Mouse (Mus musculus) embryo, embryonic 10 days (tissue): ENCODE measurements at regions not wholly inside any gene's neighbourhood (a gene's known extent, or its start where the extent isn't known, plus 50 kb on each side); places are given as distances from the start of the nearest gene placed in this dataset.
A peak's percentile ranks its signal among the peaks of the same experiment; 100 is the strongest.

Source experiments
- DNase-seq: peaks from one replicate; pipeline ENCODE4 v3.0.0-alpha.2; 2015; ENCODE audit warnings: low spot score

- no peak for DNase-seq
Measured at GRCm38 (mm10) chr1:92776353-92776752, 55.1 kb upstream of the Gpc1 start.

- no peak for DNase-seq
Measured at GRCm38 (mm10) chr1:92775908-92776307, 55.5 kb upstream of the Gpc1 start.

DNA sequence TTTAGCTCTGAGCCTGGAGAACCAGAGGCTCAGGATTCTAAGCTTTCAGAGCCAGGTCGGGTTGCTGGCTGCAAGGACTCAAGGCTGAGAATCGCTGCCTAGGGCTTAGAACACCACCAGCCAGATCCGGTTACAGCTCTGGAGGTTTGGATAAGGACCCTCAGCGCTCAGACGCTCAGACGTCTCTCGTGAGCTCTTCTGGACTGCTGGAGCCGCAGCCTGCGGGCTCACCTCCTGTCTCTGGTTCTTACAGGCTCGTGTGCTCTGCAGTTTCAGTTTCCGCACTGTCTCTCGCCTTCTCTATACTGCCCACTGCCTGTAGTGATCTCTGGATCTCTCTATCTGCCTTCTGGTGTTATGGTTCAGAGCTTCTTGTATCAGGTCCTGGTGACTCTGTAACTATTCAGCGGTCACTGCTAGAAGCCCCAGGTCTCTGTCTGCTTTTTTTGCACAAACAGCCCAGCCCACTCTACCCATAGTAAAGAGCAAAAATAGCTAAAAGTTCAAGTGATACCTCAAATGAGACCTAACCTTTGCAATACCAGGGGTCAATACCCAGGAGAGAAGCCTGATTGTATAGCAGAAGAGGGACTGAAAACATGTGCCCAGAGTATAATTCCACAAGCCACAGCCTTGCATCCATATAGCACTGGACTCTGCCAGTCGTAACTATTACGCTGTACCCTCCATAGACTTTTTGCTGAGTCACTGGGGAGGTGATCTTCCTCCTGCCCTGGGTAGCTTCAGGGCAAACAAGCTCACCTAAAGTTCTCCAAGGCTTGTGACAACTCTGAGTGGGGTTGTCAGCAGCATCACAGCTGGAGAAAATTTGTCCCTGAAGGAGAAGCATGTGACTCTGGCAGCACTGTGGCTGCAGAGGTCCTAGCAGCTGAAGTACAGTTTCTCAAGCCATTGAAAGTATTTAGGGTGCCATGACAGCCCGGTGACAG is 56.4 kb upstream of the Gpc1 start:
- peak; percentile 80 for DNase-seq

DNA sequence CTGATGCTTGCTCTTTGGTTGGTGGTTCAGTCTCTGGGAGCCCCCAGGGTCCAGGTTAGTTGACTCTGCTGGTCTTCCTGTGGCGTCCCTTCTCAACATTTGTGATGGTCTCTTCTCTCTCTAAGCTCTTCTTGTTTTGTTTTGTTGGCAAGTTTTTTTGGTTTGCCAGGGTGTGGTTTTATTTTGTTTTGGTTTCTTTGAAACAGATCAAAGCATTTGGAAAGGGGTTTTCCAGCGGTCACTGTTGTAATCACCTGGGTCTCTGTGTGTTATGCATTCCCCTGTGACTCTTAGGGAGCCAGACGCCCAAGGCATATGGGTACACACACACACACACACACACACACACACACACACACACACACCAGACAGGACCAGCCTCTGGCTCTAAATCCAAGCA is 57.4 kb upstream of the Gpc1 start:
- DNase-seq: no peak

DNA sequence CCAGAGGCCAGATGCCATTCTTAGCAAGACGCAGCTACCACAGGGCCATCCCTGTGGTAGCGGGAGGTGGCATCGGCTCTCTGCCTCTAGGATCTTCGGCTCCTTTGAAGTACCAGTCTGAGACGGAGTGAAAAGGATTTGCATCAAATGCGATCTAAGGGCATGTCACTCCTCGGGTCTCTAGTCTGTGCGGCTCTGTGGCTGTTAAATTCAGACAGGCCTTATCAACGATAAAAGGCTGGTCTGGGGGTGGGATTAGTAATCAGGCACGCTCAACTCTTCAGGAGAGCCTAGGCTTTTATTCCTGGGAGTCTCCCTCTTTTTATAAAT is 58.7 kb upstream of the Gpc1 start:
- no peak for DNase-seq

DNA sequence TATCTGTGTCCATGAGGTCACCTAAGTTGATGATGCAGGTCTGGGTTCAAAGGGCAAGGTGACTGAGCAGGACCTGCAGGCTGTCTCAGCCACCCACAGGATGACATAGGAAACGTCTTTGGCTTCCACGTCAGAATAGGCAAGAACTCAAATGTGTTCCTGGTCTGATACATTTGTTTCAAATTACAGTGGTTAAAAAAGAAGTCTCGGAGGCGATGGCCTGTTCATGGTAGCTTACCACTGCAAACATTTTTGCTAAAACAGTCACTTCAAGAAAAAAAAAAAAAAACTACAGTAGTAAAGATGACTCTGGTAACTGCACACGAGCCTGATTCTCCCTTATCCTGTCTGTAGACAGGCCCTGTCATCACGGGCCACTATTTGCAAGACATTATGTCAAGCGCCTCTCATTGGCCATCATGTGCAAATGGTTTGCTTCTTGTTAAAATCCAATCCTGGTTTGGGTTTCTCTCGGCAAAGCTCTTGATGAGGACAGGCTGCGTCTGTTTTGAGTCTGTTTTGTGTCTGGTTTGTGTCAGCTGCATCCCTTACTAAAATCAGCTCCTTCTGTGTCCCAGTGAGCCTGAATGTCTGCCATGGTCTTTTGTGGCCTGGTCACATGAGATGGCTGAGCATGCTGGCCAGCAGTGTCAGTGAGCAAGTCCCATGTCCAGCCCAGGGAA is 59.2 kb upstream of the Gpc1 start:
- DNase-seq: peak; percentile 55

DNA sequence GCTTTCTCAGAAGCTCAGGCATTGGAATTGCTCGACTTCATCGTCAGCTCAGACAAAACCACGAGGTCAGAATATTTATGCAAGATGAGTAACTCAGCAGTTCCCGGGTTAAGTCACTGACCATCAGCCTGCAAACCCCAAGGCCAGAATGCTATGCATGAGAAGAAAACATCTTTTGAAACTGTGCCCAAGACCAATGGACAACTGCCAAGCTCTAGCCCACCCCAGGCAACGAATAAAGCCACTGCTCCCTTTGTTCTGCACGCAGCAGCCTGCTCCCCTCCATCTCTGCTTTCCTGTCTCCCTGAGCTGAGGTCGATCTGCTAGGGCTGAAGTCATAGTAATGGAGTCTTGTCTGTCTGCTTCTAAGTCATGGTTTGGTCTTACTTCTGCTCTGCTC is 61.7 kb upstream of the Gpc1 start:
- no peak for DNase-seq

DNA sequence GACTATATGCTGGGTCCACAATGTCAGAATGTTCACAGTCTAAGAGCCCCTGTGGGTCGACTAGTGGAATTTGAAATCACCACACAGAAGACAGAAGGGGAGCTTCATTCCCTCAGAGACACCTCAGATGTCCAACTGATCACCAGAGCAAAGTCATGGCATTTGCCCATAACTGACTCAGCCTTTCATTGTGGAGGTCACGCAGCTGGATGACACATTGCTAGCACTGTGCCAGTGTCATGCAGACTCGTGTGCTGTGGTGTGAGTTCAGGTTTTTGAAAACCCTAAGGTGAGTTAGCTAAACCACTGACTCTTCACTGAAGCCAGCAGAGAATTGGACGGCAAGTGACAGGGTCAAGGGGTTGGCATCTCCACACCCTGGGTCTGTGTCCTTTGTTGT is 62.3 kb upstream of the Gpc1 start:
- no peak for DNase-seq

DNA sequence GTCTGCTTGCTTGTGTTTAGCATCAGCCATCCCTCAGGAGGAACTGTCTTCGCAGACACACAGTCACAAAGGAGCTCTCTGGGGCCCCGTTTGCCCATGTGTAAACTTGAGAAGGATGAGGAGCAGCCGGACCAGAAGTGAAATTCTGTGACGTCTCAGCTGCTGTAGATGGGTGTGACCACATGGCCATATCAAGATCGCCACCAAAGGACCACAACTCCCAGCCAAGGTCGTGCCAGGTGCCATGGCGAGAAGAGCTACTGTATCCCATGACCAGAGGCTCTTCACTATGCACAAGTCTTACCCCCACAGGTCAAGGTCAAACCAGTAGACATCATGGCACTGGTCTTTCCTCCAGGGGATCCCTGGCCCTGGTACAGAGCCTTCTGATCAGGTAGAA is 64.9 kb upstream of the Gpc1 start:
- DNase-seq: no peak

- DNase-seq: no peak
Measured at GRCm38 (mm10) chr1:92754793-92755488, 76.5 kb upstream of the Gpc1 start.

- no peak for DNase-seq
Measured at GRCm38 (mm10) chr1:92751700-92752136, 79.7 kb upstream of the Gpc1 start.

- DNase-seq: no peak
Measured at GRCm38 (mm10) chr1:92749475-92749874, 82.0 kb upstream of the Gpc1 start.

- no peak for DNase-seq
Measured at GRCm38 (mm10) chr1:92745284-92745683, 86.2 kb upstream of the Gpc1 start.

DNA sequence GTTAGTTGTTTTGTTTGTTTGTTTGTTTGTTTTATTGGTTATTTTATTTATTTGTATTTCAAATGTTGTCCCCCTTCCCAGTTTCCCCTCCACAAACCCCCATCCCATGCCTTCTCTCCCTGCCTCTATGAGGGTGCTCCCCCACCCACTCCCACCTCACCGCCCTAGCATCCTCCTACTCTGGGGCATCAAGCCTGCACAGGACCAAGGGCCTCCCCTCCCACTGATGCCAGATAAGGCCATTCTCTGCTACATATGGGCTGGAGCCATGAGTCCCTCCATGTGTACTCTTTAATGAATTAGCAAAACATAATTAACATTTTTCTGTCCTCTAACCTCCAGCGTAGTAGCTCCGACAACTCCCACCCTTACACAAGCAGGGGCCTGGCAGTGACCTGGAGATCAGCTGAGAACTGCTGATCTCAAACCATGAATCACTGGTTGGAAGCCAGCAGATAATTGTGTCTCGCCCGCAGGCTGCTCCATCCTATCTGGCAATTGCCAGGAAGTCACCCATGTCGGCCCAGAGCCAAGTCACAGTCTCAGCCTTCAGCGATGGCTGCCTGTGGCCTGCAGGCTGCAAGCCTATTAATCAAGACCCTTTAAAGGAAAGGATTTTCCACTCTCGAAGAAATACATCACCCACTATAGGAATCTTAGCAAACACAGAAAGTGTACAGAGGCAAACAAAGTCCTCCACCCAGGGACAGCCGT is 86.8 kb upstream of the Gpc1 start:
- no peak for DNase-seq

DNA sequence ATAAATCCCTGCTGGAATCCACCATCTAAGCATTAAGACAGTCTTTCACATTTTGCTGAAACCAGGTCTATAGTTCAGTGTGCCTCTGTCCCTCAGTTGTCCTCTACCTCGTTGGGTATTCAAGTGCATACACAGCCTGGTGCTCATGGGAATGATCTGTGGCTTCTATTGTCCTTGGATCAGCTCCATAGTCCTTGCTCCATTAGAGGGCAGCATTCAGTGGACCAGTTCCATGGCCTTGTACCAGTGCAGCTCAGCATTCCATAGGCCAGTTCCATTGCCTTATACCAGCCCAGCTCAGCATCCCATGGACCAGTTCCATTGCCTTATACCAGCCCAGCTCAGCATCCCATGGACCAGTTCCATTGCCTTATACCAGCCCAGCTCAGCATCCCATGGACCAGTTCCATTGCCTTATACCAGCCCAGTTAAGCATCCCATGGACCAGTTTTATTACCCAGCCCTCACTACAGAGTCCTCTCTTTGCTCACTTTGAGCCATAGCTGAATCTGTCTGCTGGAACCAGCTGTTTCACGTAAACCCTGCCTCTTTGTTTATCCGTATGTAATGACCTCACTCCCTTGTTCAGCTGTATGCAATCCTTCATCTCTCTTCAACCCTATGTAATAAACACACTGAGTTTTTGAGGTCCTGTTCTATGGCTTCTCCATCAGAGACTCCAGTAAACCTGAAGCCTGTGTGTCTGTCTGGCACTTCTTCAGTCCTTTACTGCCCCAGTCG is 88.4 kb upstream of the Gpc1 start:
- DNase-seq: peak; percentile 58

DNA sequence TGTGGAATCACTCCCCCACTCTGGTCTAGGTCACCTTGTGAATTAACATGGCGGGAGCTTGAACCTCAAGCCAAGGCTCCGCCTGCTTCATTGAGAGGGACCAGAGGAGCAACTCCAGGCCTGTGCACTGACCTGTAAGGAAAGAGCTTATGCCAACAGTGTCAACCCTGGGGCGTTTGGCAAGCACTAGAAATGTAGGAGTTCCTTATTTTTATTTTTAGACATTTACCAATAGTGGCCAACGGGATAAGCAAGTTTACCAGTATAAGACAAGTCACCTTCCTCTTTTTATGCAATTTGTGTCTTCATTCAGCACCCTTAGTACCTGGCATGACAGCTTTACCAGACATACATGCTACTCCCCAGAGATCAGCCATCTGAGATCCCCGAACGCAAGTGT is 89.1 kb upstream of the Gpc1 start:
- DNase-seq: no peak

- DNase-seq: no peak
Measured at GRCm38 (mm10) chr1:92741047-92741446, 90.4 kb upstream of the Gpc1 start.

DNA sequence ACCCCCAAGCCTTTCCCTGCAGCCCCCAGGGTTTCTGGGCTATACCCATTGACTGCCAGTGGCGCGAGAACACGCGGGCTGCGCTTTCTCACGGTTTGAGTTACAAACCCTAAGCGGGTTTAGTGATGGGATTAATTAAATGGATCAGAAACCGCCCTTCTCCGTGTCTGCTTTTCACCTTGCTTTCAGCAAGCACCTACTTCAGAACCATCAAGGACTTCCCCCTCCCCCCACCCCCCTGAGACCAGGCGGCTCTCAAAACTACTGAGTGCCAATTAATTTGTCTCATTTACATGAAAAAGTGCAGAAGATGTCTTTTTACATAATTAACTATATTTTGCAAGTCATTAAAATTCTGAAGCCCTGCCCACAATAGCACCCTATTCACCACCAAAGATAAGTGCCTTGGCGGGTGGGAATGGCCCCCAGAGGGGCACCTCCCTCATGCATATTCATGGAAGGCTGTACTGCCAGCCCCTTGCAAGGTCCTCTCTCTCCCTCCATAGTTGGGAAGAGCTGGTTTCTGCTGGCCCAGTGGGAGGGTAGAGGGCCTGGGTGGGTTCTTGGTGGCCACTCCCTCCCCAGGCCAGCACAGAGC is 89.1 kb upstream of the Otos start:
- no peak for DNase-seq

DNA sequence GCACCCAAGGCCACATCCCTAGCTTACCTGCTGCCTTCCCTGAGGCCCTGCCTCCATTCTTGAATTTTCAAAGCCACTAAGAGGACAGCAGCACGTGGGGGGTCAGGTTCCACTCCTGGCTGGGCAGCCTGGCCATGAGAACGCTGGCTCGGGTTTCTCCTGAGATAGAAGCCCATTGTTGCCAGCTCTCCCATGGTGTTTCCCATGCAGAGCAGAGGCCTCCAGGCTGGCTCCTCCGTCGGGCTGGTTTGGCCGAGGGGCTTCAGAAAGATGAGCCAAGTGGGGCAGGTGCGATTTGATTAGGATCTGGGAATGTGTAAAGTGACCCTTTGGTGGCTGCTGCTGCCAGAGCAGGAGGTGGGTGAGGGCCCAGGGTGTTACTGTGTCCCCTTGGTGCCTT is 87.8 kb upstream of the Otos start:
- no peak for DNase-seq

DNA sequence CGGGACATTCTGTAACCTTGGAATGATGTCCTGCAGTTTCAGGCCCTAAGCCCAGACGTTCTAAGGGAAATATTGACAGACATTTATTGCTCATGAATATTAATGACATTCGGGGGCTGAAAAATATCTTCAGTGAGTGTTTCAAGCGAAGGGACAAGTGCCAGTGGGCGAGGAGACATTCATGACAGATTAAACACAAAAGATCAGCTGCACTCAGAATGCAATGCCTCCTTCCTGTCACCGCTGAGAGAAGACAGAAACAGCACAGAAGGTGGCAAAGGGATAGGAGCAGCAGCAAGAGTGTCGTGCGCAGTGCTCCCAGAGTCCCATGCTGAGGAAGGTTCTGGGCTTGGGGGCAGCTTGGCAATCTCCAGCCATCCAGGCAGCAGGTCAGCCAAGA is 85.1 kb upstream of the Otos start:
- no peak for DNase-seq
